8 mouse cellular contexts compared by ENCODE assay signal in the genomic region with DNA sequence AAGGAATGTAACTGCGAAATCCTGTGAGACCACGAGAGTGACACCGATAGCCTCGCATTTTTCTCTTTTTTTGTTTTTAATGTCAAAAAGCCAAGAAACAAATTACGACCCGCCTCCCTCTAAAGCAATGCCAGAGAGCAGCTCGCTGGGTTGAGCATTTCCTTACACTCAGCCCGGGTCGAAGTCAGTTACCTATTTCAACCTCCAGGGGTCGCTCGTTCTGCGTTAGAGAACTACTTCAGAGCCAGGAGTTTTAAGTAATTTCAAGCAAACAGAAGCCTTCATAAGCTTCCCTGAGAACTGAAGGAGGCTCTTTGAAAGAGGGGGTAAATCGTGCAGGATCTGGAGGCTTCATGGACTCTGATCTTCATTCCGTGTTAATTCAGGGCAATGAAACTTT. TPM values are rescaled to one million over a fixed set of nuclear protein-coding genes. Genes with fewer than 3 reads are reported as not detected.
DNase-seq lines count a peak whose midpoint lies in the region; ATAC-seq and TF ChIP-seq lines count a peak whose summit lies in the region.

No protein-coding gene starts in this region.

- peak; percentile 92 for DNase-seq in brain, adult 2 months (ENCODE audit: low read depth, low spot score)
- peak; percentile 76 for DNase-seq in liver
- peak; percentile 74 to 88 for DNase-seq in spleen, postnatal 4 days (ENCODE audit: low spot score in 2 of 2)

- H3K9me3 ChIP-seq in heart, embryonic 12.5 days (replicated peaks), result no peaks in the 10 kb centered on the region
- no peaks in the 10 kb centered on the region for H3K9me3 ChIP-seq in kidney, embryonic 16.5 days (ENCODE audit: low read length)

- peak; percentile 28 for TF ChIP-seq CTCF in C2C12 (IDR thresholded peaks at IDR 0.05; ENCODE audit: control insufficient read depth, insufficient read depth, insufficient read length)

- H3K27ac ChIP-seq in heart, embryonic 12.5 days (ENCODE audit: poor library complexity, severe bottlenecking), result no peak overlapping the region
- H3K27ac ChIP-seq in kidney, embryonic 16.5 days (ENCODE audit: low read length), result no peak overlapping the region

- ATAC-seq in erythroid progenitor cell, adult 5-6 weeks (replicated peaks; ENCODE audit: low FRiP score, poor library complexity, severe bottlenecking), result peak; percentile 75
- ATAC-seq in heart, embryonic 12.5 days (ENCODE audit: insufficient number of reproducible peaks, low FRiP score), result no peak
- peak; percentile 77; the same call in 1 of the 2 replicates for ATAC-seq in kidney, embryonic 16.5 days (ENCODE audit: low FRiP score, low TSS enrichment)
- ATAC-seq in monocyte, adult 5-6 weeks (replicated peaks; ENCODE audit: insufficient number of reproducible peaks, low FRiP score, low TSS enrichment, poor library complexity, severe bottlenecking), result 0 out of 2 replicates have a peak, but pooled peaks have one; percentile 54

- H3K79me3 ChIP-seq in C2C12 (ENCODE audit: low read depth), result no peaks in the 10 kb centered on the region

- no peak overlapping the region for H3K4me3 ChIP-seq in C2C12 (ENCODE audit: insufficient read depth, poor library complexity, severe bottlenecking)
- H3K4me3 ChIP-seq in heart, embryonic 12.5 days, result peak overlapping the region; percentile 24
- peak overlapping the region; percentile 27 for H3K4me3 ChIP-seq in kidney, embryonic 16.5 days (ENCODE audit: low read length)

- H3ac ChIP-seq in C2C12 (ENCODE audit: control insufficient read depth, insufficient read length, low read depth), result no peak overlapping the region

- 0 out of 2 replicates have a peak overlapping the region, but pooled peaks have one; percentile 52 for H3K9ac ChIP-seq in heart, embryonic 12.5 days
- peak overlapping the region; percentile 53 for H3K9ac ChIP-seq in kidney, embryonic 16.5 days (replicated peaks; ENCODE audit: low read length)

- 2% methylated on average over 14 of the region's 14 CpGs for WGBS in heart, embryonic 12.5 days
- 3% methylated on average over 14 of the region's 14 CpGs for WGBS in kidney, embryonic 16.5 days

- no peaks in the 10 kb centered on the region for H3K36me3 ChIP-seq in C2C12 (ENCODE audit: control insufficient read depth, insufficient read depth)
- no peaks in the 10 kb centered on the region for H3K36me3 ChIP-seq in heart, embryonic 12.5 days
- H3K36me3 ChIP-seq in kidney, embryonic 16.5 days (ENCODE audit: insufficient read depth, low read length), result no peaks in the 10 kb centered on the region

- no peaks in the 10 kb centered on the region for H3K4me1 ChIP-seq in heart, embryonic 12.5 days (replicated peaks)
- H3K4me1 ChIP-seq in kidney, embryonic 16.5 days (ENCODE audit: insufficient read depth, low read length), result no peaks in the 10 kb centered on the region

- no peaks in the 10 kb centered on the region for H3K79me2 ChIP-seq in C2C12 (ENCODE audit: control insufficient read depth, insufficient read depth)

- peaks cover 15% of the 10 kb centered on the region for H3K27me3 ChIP-seq in C2C12 (ENCODE audit: control insufficient read depth, insufficient read depth, insufficient read length)
- H3K27me3 ChIP-seq in heart, embryonic 12.5 days (replicated peaks), result no peaks in the 10 kb centered on the region
- no peaks in the 10 kb centered on the region for H3K27me3 ChIP-seq in kidney, embryonic 16.5 days (ENCODE audit: insufficient read depth, low read length)

- peak overlapping the region; percentile 64 for H3K4me2 ChIP-seq in heart, embryonic 12.5 days
- H3K4me2 ChIP-seq in kidney, embryonic 16.5 days (replicated peaks; ENCODE audit: low read depth, low read length), result peak overlapping the region; percentile 44

TF ChIP-seq in C2C12, 6 proteins besides CTCF, POLR2A, EP300 and RAD21:
- no peak for TF ChIP-seq MYOD1 (IDR thresholded peaks at IDR 0.05; ENCODE audit: control insufficient read depth, insufficient read length, low read depth)
- no peak for TF ChIP-seq USF1 (IDR thresholded peaks at IDR 0.05; ENCODE audit: low read depth)
- no peak for TF ChIP-seq CEBPB (IDR thresholded peaks at IDR 0.05; ENCODE audit: low read depth)
- TF ChIP-seq FOSL1 (IDR thresholded peaks at IDR 0.05; ENCODE audit: insufficient read depth, low read length, poor library complexity, severe bottlenecking), result no peak
- no peak for TF ChIP-seq MAX (IDR thresholded peaks at IDR 0.05)
- no peak for TF ChIP-seq MYOG (IDR thresholded peaks at IDR 0.05; ENCODE audit: control insufficient read depth, extremely low read depth, insufficient read length)

RNA-seq across cellular contexts. Expression of gene Mrgprh, which starts 4.3 kb away (rescaled TPM):
- not detected for polyA plus RNA-seq in C2C12 (2012; fragmentation: generic; extraction: Trizol)
- total RNA-seq in erythroid progenitor cell, adult 5-6 weeks (2015; ENCODE audit: low replicate concordance), result not detected in 2 replicates
- not detected in 2 replicates for total RNA-seq in erythroid progenitor cell, adult 5-6 weeks (2017; ENCODE audit: low replicate concordance)
- polyA plus RNA-seq in heart, embryonic 12.5 days (2016; fragmentation: Nextera tagmentation; extraction: Ambion mirVana), result not detected in 2 replicates
- polyA plus RNA-seq in kidney, embryonic 16.5 days (2015; fragmentation: Nextera tagmentation; extraction: Ambion mirVana), result not detected in 2 replicates
- not detected in 3 replicates for total RNA-seq in monocyte, adult 5-6 weeks (2017)

RNA-seq across cellular contexts. Expression of gene Mas1, which starts 12.2 kb away (rescaled TPM):
- polyA plus RNA-seq in C2C12 (2012; fragmentation: generic; extraction: Trizol), result not detected
- not detected in 2 replicates for total RNA-seq in erythroid progenitor cell, adult 5-6 weeks (2015; ENCODE audit: low replicate concordance)
- total RNA-seq in erythroid progenitor cell, adult 5-6 weeks (2017; ENCODE audit: low replicate concordance), result not detected in 2 replicates
- 0.39 and 1.1 TPM in 2 replicates for polyA plus RNA-seq in heart, embryonic 12.5 days (2016; fragmentation: Nextera tagmentation; extraction: Ambion mirVana)
- polyA plus RNA-seq in kidney, embryonic 16.5 days (2015; fragmentation: Nextera tagmentation; extraction: Ambion mirVana), result 0.61 and 0.89 TPM in 2 replicates
- not detected in 3 replicates for total RNA-seq in monocyte, adult 5-6 weeks (2017)

RNA-seq across cellular contexts. Expression of gene Pnldc1, which starts 29.9 kb away (rescaled TPM):
- 0.28 TPM for polyA plus RNA-seq in C2C12 (2012; fragmentation: generic; extraction: Trizol)
- total RNA-seq in erythroid progenitor cell, adult 5-6 weeks (2015; ENCODE audit: low replicate concordance), result 2.9 TPM in 1 of 2 replicates, not detected in the other
- 7.4 TPM in 1 of 2 replicates, not detected in the other for total RNA-seq in erythroid progenitor cell, adult 5-6 weeks (2017; ENCODE audit: low replicate concordance)
- polyA plus RNA-seq in heart, embryonic 12.5 days (2016; fragmentation: Nextera tagmentation; extraction: Ambion mirVana), result 0.51 and 1.1 TPM in 2 replicates
- 0.64 and 1.3 TPM in 2 replicates for polyA plus RNA-seq in kidney, embryonic 16.5 days (2015; fragmentation: Nextera tagmentation; extraction: Ambion mirVana)
- 1.1 TPM in 1 of 3 replicates, not detected in the others for total RNA-seq in monocyte, adult 5-6 weeks (2017)

RNA-seq across cellular contexts. Expression of gene Tcp1, which starts 35.3 kb away (rescaled TPM):
- polyA plus RNA-seq in C2C12 (2012; fragmentation: generic; extraction: Trizol), result 266 TPM
- total RNA-seq in erythroid progenitor cell, adult 5-6 weeks (2015; ENCODE audit: low replicate concordance), result 136 and 173 TPM in 2 replicates
- 208 and 220 TPM in 2 replicates for total RNA-seq in erythroid progenitor cell, adult 5-6 weeks (2017; ENCODE audit: low replicate concordance)
- 410 and 430 TPM in 2 replicates for polyA plus RNA-seq in heart, embryonic 12.5 days (2016; fragmentation: Nextera tagmentation; extraction: Ambion mirVana)
- 383 and 391 TPM in 2 replicates for polyA plus RNA-seq in kidney, embryonic 16.5 days (2015; fragmentation: Nextera tagmentation; extraction: Ambion mirVana)
- total RNA-seq in monocyte, adult 5-6 weeks (2017), result 328 to 436 TPM (median 328 TPM) in 3 replicates

RNA-seq across cellular contexts. Expression of gene Mrpl18, which starts 36.0 kb away (rescaled TPM):
- polyA plus RNA-seq in C2C12 (2012; fragmentation: generic; extraction: Trizol), result 123 TPM
- total RNA-seq in erythroid progenitor cell, adult 5-6 weeks (2015; ENCODE audit: low replicate concordance), result 96.0 and 107 TPM in 2 replicates
- 57.0 and 93.7 TPM in 2 replicates for total RNA-seq in erythroid progenitor cell, adult 5-6 weeks (2017; ENCODE audit: low replicate concordance)
- 181 and 187 TPM in 2 replicates for polyA plus RNA-seq in heart, embryonic 12.5 days (2016; fragmentation: Nextera tagmentation; extraction: Ambion mirVana)
- 155 and 158 TPM in 2 replicates for polyA plus RNA-seq in kidney, embryonic 16.5 days (2015; fragmentation: Nextera tagmentation; extraction: Ambion mirVana)
- 38.6 to 83.5 TPM (median 62.1 TPM) in 3 replicates for total RNA-seq in monocyte, adult 5-6 weeks (2017)
